Mouse (Mus musculus) spleen, adult 18-20 months (tissue): Measurements from ENCODE around the gene Tox4.
"Not testable (repeated sequence)": the region's sequence is repeated elsewhere in the genome, so short reads cannot be mapped to it uniquely, and the experiment has no call there.

ENCODE experiments used
- DNase-seq, 2 experiments: peaks; one replicate each; pipeline ENCODE4 v3.0.0; 2022; ENCODE audit warnings: mixed read lengths in 2 of 2

The Tox4 gene

GRCm38 (mm10) chr14:52278932-52279746 lies at the start of gene Tox4, which contains the start of gene Rab2b:
Gene Tox4 (plus strand): TSS chr14:52279146.
Gene Rab2b (minus strand): TSS chr14:52279545.
- peak; percentile 96 to 97 for DNase-seq

GRCm38 (mm10) chr14:52232249-52232648 lies 46.7 kb upstream of the Tox4 start:
- DNase-seq, result no peak

- no peak for DNase-seq
These were observed 43.8 kb upstream of the Tox4 start for GRCm38 (mm10) chr14:52235165-52235564.

- DNase-seq, result no peak
These were observed 42.7 kb upstream of the Tox4 start for GRCm38 (mm10) chr14:52236216-52236615.

GRCm38 (mm10) chr14:52244041-52244689 lies 34.8 kb upstream of the Tox4 start:
- peak; percentile 97 to 99 for DNase-seq

- no peak for DNase-seq
These were observed 34.3 kb upstream of the Tox4 start for GRCm38 (mm10) chr14:52244690-52245042.

- DNase-seq, result no peak
These were observed 32.8 kb upstream of the Tox4 start for GRCm38 (mm10) chr14:52246129-52246528.

GRCm38 (mm10) chr14:52256311-52257175 lies 22.4 kb upstream of the Tox4 start:
- DNase-seq, result peak in 1 of 2 experiments; percentile 16

- DNase-seq, result peak; percentile 96 to 97
These were observed 21.3 kb upstream of the Tox4 start, which contains the start of gene Chd8 for GRCm38 (mm10) chr14:52257484-52258213. Gene Chd8 (minus strand): TSS chr14:52257780.

- DNase-seq, result no peak
These were observed 6.2 kb upstream of the Tox4 start for GRCm38 (mm10) chr14:52272781-52273180.

GRCm38 (mm10) chr14:52277210-52277609 lies 1.7 kb upstream of the Tox4 start:
- no peak for DNase-seq

GRCm38 (mm10) chr14:52279747-52280120 lies 788 bp downstream of the Tox4 start:
- no peak for DNase-seq

- no peak for DNase-seq
These were observed 4.7 kb downstream of the Tox4 start for GRCm38 (mm10) chr14:52283629-52284028.

GRCm38 (mm10) chr14:52284191-52284590 lies 5.2 kb downstream of the Tox4 start:
- DNase-seq, result no peak

GRCm38 (mm10) chr14:52295558-52296264 lies 16.8 kb downstream of the Tox4 start:
- DNase-seq, result no peak

GRCm38 (mm10) chr14:52303517-52303916 lies 24.6 kb downstream of the Tox4 start:
- not testable (repeated sequence) for DNase-seq

GRCm38 (mm10) chr14:52304644-52305271 lies 25.8 kb downstream of the Tox4 start, which contains the start of gene Mettl3:
Gene Mettl3 (minus strand): TSS chr14:52305128.
- peak; percentile 76 to 84 for DNase-seq

GRCm38 (mm10) chr14:52306100-52306499 lies 27.2 kb downstream of the Tox4 start:
- no peak for DNase-seq

GRCm38 (mm10) chr14:52310343-52310742 lies 31.4 kb downstream of the Tox4 start:
- DNase-seq, result not testable (repeated sequence)

- DNase-seq, result no peak
These were observed 32.0 kb downstream of the Tox4 start for GRCm38 (mm10) chr14:52310906-52311305.
